Mouse (Mus musculus) right cerebral cortex, adult 18-20 months (tissue): Measurements from ENCODE around the gene Wdr53.
"Not testable (repeated sequence)": the region's sequence is repeated elsewhere in the genome, so short reads cannot be mapped to it uniquely, and the experiment has no call there.

Experiments used
- DNase-seq: peaks from one replicate; pipeline ENCODE4 v3.0.0; 2022; ENCODE audit warnings: mixed read lengths

Wdr53 gene

DNA sequence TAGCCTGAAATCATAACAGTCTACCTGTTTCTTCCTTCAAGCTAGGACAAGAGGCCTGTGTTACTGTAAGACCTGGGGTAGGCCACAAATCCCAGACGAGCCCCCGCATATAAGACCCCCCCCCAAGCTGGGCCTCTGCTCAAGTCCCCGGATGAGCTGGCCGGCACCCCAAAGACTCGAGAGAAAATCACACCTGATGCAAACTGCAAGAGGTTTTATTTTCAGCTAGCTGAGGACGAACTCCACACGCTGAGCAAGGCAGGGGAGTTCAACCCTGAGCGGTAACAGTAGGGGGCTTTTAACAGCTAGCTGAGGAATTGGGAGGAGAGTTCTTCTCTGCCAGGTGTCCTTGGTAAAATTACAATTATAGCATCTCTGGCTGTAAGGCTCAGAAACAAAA is 33.2 kb downstream of the Wdr53 start:
- no peak for DNase-seq

- no peak for DNase-seq
These were observed 35.6 kb downstream of the Wdr53 start for GRCm38 (mm10) chr16:32282608-32283007.

- no peak for DNase-seq
These were observed 44.8 kb downstream of the Wdr53 start for GRCm38 (mm10) chr16:32291821-32292220.

DNA sequence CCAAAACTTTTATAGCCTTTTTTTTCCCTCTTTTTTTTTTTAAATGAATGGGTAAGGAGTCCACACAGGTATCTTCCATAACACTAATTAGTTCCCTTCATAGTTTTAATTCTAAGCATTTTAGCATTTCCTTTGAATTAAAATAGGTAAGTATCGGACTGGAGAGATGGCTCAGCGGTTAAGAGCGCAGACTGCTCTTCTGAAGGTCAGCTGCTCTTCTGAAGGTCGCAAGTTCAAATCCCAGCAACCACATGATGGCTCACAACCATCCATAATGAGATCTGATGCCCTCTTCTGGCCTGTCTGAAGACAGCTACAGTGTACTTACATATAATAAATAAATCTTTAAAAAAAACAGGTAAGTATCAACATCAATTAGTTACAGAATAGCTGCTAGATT is 52.6 kb downstream of the Wdr53 start:
- DNase-seq, result not testable (repeated sequence)

DNA sequence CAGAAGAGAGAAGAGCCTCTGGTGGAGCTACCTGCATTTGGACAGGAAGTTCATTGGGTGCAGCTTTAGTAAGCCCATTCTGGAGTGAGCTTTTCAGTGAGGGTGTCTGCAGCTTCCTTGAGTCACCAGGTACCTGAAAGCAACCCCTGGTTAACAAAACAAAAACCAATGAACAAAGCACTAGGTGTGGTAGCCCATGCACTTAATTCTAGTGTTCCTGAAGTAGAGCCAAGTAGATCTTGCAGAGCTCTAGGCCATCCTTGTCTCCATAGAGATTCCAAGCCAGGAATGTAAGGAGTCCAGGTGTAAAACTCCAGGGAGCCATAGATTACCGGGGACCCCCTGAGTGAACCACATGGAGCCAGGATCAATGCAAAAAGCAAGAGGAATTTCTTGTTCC is 56.0 kb downstream of the Wdr53 start:
- no peak for DNase-seq

DNA sequence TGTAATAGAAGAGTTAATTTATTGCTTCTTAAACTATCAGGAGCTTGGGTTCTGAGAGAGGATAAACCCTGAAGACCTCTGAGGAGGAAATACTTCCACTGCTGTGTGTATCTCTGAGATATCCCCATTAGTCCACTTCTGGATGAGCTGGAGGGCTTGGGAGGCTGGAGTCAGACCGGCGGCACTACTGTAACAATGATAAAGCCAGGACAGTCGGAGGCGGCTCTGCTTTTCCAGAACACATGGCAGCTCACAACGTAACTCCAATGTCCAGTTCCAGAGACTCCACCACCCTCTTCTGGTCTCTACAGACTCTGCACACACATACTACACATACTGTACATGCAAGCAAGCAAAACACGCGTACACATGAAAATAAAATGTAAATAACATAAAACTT is 56.9 kb downstream of the Wdr53 start:
- DNase-seq, result no peak
